Mouse (Mus musculus): ENCODE data around the gene Wdr61.

Gene Wdr61

DNA sequence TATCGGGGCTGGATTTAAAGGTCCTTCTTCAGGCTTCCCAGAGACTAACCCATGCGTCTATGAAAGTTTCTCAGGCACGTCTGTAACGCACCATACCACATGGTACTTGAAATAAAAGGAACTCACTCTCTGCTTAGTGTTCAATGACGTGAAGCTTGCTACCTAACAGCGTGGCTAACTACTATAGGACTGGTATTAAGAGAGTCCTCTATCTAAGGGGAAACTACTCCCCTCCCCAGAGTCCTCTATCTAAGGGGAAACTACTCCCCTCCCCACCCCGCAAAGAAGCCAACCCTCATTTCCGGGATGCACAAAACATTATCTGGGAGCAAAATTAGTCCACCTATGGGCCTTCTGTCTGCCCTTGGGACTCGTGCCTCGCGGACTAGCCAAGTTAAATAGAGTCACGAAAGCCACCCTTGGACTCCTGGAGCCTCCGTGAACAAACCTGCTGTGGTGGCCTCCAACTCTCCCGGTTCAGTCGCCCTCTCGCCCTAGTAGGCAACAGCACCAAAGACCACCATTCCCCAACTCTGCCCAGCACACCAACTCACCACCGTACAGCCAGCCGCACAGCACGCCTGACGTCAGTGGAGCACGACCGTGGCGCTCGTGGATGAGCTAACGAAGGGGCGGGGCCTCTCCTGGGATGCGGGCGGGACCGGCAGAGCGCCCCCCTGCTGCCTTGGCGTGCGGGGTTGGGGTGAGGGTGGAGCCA, at the start of gene Wdr61:
Wdr61 (minus strand) TSS at position 599 of the 718 bp plus-strand sequence.
- DNase-seq (ENCODE audit: low spot score in 2 of 2): peak; percentile 91 to 95

GRCm38 (mm10) chr9:54784003-54784402, 49.7 kb upstream of the Wdr61 start:
- DNase-seq (ENCODE audit: low spot score in 2 of 2): no peak

GRCm38 (mm10) chr9:54782504-54782903, 48.2 kb upstream of the Wdr61 start:
- no peak for DNase-seq (ENCODE audit: low spot score in 2 of 2)

DNA sequence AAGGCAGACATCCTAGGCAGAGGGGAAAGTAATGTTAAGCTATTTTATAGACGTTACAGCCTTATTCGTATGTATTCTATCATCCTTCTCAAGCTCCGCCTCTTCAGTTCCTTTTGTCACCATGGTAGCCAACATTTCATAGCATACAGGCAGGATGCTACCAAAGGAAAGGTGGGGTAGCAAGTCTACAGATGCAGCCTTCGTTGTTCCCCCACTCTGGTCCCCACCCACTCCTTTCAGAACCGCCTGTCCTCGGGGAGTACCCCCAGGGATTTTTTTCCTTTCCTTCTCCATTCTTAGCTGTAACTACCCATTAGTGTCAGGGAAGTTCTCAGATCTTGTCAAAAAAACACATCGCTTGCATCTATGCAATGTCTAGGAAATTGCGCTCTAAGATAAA, 45.0 kb upstream of the Wdr61 start:
- DNase-seq (ENCODE audit: low spot score in 2 of 2): no peak

DNA sequence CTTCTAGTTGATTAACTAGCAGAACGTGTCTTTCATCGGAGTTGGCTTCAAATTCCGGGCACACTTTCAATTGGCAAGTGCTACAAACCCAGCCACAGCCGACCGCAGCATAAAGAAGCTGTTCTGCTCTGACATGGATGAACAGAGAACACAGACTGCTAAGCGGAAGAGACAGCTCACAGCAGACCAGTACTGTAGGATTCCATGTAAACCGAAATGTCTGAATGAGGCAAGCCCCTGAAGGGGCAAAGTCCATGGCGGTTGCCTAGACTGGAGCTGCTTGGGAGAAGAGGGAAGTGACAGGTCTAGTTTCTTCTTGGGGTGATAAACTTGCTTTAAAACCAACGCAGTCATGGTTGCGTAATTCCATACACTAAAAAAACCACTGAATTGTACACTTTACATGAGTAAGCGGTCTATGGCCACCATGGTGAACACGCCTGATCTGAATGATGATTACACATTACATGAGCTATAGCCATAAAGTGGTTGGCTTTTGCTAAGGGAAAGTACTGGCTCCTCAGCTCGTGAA, 42.2 kb upstream of the Wdr61 start:
- no peak for DNase-seq (ENCODE audit: low spot score in 2 of 2)

DNA sequence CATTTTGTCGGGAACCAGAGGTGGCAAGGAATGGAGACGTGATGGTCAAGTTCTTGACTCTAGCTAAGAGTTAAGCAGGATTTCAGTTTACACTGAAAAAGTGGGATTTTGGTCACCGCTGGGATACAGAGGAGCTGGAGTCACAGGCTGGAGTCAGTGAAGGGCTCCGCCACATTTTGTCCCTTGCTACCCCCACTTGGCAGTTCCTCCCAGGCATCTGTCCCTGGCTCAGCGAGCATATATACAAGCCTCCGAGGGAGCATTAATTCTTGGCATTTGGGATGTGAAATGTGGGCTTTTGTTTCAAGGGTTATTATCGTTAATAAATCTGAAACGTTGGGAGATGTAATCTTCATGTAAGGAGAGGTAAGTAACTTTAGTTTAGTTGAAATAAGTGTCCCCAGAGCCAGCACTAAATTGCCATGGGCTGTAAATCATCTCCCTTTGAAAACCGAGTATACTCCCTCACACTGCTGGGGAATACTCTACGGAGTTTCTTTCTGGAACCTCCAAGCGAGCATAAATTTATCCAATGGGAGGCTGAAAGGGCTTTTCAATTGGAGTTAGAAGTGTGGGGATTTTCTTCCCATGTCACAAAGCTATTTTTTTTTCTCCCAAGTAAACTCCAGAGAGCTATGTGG, 35.9 kb upstream of the Wdr61 start:
- DNase-seq (ENCODE audit: low spot score in 2 of 2): no peak

DNA sequence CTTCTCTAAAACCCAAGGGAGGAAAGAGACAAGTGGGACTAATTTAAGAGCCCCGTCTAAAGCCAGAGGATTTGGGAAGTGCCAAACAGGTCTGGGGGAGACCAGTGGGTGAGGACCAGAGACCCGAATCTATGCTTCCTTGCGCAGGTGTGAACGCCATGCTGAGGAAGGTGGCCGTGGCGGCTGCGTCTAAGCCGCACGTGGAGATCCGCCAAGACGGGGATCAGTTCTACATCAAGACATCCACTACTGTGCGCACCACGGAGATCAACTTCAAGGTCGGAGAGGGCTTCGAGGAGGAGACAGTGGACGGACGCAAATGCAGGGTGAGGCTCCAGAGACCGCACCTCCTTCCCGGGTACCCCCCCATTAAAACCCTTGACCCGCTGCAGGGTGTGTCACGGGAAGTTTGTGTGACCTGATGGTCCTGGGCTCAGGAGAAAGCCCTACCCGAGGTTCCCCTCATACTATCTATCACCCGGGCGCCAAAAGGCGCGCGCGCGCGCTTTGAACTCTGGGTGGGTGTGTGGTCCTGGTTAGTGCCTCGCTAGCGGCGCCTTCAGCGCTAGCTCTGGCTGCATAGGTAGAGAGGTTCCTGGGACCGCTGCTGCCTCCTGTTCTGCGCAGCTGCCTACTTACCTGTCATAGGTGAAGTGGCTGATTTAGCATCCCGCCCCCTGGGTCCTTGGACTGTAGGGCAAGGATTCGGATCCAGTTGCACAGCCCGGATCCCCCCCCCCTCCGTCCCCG, 31.2 kb upstream of the Wdr61 start:
- no peak for DNase-seq (ENCODE audit: low spot score in 2 of 2)

GRCm38 (mm10) chr9:54764561-54765217, 30.4 kb upstream of the Wdr61 start, which contains the start of gene Crabp1:
Crabp1 (plus strand) TSS chr9:54764748.
- DNase-seq (ENCODE audit: low spot score in 2 of 2): no peak

GRCm38 (mm10) chr9:54764091-54764490, 29.8 kb upstream of the Wdr61 start:
- no peak for DNase-seq (ENCODE audit: low spot score in 2 of 2)

GRCm38 (mm10) chr9:54759592-54759991, 25.3 kb upstream of the Wdr61 start:
- DNase-seq (ENCODE audit: low spot score in 2 of 2): no peak

DNA sequence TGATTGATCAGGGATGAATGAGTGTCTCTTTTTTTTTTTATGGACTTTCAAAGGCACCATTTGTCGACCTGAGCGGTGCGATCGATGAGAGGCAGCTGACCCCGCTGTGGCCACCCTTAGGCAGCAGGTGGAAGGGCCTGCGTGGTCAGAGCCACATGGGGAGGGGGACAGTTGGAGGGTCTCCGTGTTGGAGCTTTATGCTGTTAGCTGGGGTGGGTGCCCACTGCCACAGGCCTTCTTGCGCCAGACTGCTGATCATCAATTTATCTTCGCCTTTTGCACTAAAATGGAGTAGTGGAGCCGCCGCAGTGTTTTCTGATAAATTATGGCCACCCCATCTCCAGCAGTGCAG, 18.6 kb upstream of the Wdr61 start:
- no peak for DNase-seq (ENCODE audit: low spot score in 2 of 2)

DNA sequence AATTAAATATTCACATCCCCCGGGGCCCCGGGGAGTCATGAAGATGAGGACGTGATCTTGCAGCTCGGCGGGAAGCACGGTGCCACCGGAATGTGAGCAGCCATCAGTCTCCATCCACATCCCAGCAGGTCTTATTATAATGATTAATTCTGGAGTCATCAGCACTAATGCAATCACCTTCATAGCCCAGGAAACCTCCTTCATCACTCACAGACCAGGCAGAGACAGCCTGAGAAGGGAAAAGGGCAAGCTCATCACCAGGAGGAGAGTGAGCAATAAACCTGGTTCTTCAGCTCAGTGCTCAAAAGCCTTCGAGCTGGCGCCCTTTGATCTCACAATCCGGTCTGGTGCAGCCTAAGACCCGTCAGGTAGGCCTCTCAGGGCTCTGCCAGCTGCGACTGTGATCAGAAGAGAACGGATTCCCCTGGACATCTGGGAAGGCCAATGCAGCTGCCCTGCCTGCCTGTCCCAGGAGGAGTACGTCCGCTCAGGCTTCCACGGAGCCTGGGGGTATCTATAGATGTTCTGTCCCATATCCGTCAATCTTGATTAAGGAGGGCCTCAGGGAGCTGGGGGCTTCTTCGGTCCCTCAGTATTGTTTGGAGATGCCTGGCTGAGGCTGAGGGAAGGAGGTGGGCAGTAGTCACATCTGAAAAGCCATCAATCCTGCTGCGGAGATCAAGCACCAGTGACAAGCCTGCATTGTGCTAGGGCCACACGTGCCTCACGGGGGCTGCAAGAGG, 18.1 kb upstream of the Wdr61 start:
- DNase-seq (ENCODE audit: low spot score in 2 of 2): no peak

- DNase-seq (ENCODE audit: low spot score in 2 of 2): no peak
Measured at GRCm38 (mm10) chr9:54751684-54752083, 17.4 kb upstream of the Wdr61 start.

DNA sequence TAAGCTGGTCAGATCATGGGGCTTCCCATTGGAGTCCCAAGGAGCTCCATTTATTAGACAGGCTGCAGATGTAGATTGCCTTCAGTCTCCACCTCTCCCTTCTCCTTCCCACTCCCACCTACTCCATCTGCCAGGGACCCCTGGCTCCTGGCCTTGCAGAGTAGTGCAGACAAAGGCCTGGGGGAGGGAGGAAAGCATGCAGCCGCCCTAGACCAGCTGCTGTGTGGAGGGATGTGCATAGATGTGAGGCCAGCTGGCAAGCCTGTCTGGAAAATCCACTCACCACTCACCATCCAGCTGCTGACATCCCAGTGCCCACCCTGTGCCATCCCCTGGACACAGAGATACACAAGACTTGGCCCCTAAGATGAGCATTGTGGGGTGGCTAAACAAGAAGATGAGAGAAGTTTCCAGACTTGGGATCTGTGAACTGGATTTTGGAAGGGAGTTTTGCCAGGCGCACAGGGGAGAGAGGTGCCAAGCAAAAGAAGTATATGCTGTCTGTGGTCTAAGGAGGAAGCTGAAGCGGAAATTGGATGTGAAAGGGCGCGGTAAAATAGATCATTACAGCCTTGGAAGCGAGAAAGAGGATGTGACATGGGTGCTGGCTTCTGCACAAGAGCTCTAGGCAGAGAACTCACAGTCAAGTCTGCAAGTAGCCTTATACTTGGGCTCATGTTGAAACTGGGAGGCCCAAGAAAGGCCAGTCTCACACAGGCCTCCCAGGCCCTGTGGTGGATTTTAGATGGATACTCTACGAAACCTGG, 16.1 kb upstream of the Wdr61 start:
- DNase-seq (ENCODE audit: low spot score in 2 of 2): no peak

DNA sequence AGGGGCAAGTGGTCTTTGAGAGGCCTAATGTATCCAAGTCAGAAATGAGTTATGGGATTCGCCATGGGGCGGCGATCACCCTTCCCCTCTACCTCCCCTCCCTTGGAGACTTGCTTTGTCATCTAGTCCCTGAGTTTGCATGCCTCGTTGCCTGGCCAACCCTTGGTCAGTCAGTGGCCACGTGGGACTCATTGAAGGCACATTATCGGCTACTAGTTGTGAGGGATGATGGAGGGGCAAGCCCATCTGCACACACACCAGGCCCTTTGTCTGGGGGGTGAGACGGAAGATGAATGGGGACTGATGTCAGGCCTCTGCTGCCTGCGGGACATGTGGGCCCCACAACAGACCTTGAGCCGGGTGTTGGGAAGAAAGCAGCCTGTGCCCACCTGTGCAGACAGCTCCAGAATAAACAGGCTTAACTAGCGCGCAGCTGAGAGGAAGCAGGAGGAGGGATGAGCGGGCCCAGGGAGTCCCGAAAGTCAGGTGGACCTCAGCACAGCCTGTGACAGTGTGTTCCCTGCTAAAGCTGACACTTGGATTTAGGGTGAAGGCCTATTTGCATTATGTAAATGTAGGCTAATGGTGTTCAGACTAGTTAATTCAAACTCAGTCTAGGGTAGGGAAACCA, 11.5 kb upstream of the Wdr61 start:
- no peak for DNase-seq (ENCODE audit: low spot score in 2 of 2)

GRCm38 (mm10) chr9:54743891-54744290, 9.6 kb upstream of the Wdr61 start:
- no peak for DNase-seq (ENCODE audit: low spot score in 2 of 2)

DNA sequence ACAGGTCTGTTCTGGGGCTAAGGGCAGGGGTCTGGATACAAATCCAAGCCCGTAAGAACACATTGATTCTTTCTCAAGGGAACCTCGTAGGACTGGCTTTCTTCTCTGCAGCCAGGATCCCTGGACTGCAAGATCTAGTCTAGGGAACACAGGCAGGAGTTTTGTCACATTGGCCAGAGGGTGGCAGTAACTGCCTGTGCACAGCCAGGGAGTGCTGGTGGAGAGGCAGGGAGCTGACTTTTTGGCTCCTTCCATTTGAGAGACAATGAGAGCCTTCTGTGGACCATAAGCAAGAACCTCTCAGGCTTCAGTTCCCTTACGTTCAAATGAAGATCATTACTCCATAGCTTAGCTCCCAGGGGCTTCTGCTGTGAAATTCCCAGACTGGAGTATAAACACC, 4.1 kb upstream of the Wdr61 start:
- DNase-seq (ENCODE audit: low spot score in 2 of 2): peak; percentile 43

GRCm38 (mm10) chr9:54736284-54736701, 2.0 kb upstream of the Wdr61 start:
- peak in 1 of 2 experiments; percentile 23 for DNase-seq (ENCODE audit: low spot score in 2 of 2)

- no peak for DNase-seq (ENCODE audit: low spot score in 2 of 2)
Measured at GRCm38 (mm10) chr9:54734639-54735252, 427 bp upstream of the Wdr61 start.

DNA sequence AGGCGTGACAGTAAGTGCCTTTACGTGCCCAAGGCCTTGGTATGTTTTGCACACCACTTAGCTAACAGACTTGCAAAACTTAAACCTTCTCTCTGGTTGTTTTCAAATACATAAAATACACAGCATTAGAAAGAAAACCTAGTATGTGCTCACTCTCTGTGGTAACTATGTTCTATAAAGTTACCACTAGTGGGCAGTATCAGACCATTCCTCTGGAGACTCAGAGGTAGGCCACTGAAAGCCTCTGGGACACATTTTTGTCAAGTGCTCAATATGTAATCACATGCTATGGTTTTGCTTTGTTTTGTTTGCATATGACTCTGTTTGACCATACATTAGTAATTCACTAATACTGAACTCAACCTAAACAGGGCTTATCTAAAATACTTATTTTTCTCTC, 2.2 kb downstream of the Wdr61 start:
- DNase-seq (ENCODE audit: low spot score in 2 of 2): no peak

All from frontal cortex, postnatal 14 days (tissue).